Mouse (Mus musculus) intestine, embryonic 16.5 days (tissue): ENCODE measurements around the gene Pes1. TPM values are rescaled to one million over a fixed set of nuclear protein-coding genes. Genes with fewer than 3 reads are reported as not detected.

Experiments used
- ATAC-seq: fragments of 200-750 bp; cut with Nextera tagmentation; 2 replicates; pipeline ENCODE4 v1.8.0; 2017; ENCODE audit warnings: moderate TSS enrichment, moderate library complexity
- H3K27ac ChIP-seq: fragments of 300-500 bp; sonication (generic); 2 replicates; pipeline ENCODE4 v1.5.1; 2014; ENCODE audit warnings: mild to moderate bottlenecking, low read length
- H3K27me3 ChIP-seq: fragments of 300-500 bp; sonication (generic); replicated peaks from 2 replicates; pipeline ENCODE4 v1.6.1; 2014; ENCODE audit warnings: low read length, control low read depth, mixed read lengths; ENCODE audit not compliant: control insufficient read depth, insufficient read depth
- H3K36me3 ChIP-seq: fragments of 300-500 bp; sonication (generic); 2 replicates; pipeline ENCODE4 v1.6.1; 2014; ENCODE audit warnings: low read length, control low read depth; ENCODE audit not compliant: control insufficient read depth, insufficient read depth
- H3K4me1 ChIP-seq: fragments of 300-500 bp; sonication (generic); 2 replicates; pipeline ENCODE4 v1.6.1; 2014; ENCODE audit warnings: low read length, control low read depth, mixed read lengths; ENCODE audit not compliant: control insufficient read depth, insufficient read depth
- H3K4me2 ChIP-seq: fragments of 300-500 bp; sonication (generic); 2 replicates; pipeline ENCODE4 v1.6.1; 2014; ENCODE audit warnings: low read depth, low read length, control low read depth
- H3K4me3 ChIP-seq: fragments of 300-500 bp; sonication (generic); 2 replicates; pipeline ENCODE4 v1.5.1; 2014; ENCODE audit warnings: mild to moderate bottlenecking, low read length
- H3K9ac ChIP-seq: fragments of 300-500 bp; sonication (generic); 2 replicates; pipeline ENCODE4 v1.6.1; 2014; ENCODE audit warnings: low read depth, low read length
- H3K9me3 ChIP-seq: fragments of 300-500 bp; sonication (generic); 2 replicates; pipeline ENCODE4 v1.6.1; 2016; ENCODE audit warnings: low read length, control low read depth; ENCODE audit not compliant: control insufficient read depth
- WGBS: fragments of 180-500 bp; shearing (Covaris S2); extraction: QIAGEN DNeasy Blood & Tissue Kit; methylation state at CpG from one replicate; pipeline ENCODE4 v1.1.7; 2014; 5-methylcytosine and 5-hydroxymethylcytosine counted together
- polyA plus RNA-seq: library from polyadenylated mRNA; unstranded; fragments of >200 nt; fragmentation: Nextera tagmentation; extraction: Ambion mirVana; gene quantifications from 2 replicates; pipeline ENCODE4 v1.2.1, GENCODE M21; 2015

Gene Pes1
- polyA plus RNA-seq, 1 experiment from 2014 or later: 79.4 TPM

- no peak within 1 kb of the TSS for H3K27ac ChIP-seq
- no peak within 1 kb of the TSS for H3K9ac ChIP-seq
- 92% methylated on average over 6 of the region's 6 CpGs for WGBS
- no peaks in the 10 kb centered on the region for H3K9me3 ChIP-seq
- no peak for ATAC-seq
- peaks cover 2% of the 10 kb centered on the region; the same call in 1 of the 2 replicates for H3K4me1 ChIP-seq
- no peaks in the 10 kb centered on the region for H3K27me3 ChIP-seq
- H3K4me3 ChIP-seq: no peak within 1 kb of the TSS
- H3K36me3 ChIP-seq: peaks cover 21% of the 10 kb centered on the region
- no peak within 1 kb of the TSS for H3K4me2 ChIP-seq
Measured at GRCm38 (mm10) chr11:3976678-3977077, 12.9 kb downstream of the Pes1 start, which contains the start of gene 4930556J24Rik. Gene 4930556J24Rik, minus strand, starts transcription at chr11:3976778.

- WGBS: 92% methylated on average over 5 of the region's 5 CpGs
- no peaks in the 10 kb centered on the region for H3K9me3 ChIP-seq
- no peak overlapping the region for H3K9ac ChIP-seq
- no peak overlapping the region for H3K27ac ChIP-seq
- no peak overlapping the region for H3K4me3 ChIP-seq
- peaks cover 8% of the 10 kb centered on the region; the same call in 1 of the 2 replicates for H3K4me1 ChIP-seq
- ATAC-seq: no peak
- no peaks in the 10 kb centered on the region for H3K27me3 ChIP-seq
- no peak overlapping the region for H3K4me2 ChIP-seq
- H3K36me3 ChIP-seq: peaks cover 21% of the 10 kb centered on the region
Measured at GRCm38 (mm10) chr11:3978421-3978820, 14.6 kb downstream of the Pes1 start.

GRCm38 (mm10) chr11:3981536-3981935, 17.8 kb downstream of the Pes1 start:
- Histone ChIP-seq H3K4me1 (peaks cover 11% of the 10 kb centered on the region), H3K27ac (peak overlapping the region; percentile 51), H3K27me3 (peaks cover 2% of the 10 kb centered on the region; the same call in 1 of the 2 replicates), H3K36me3 (peaks cover 14% of the 10 kb centered on the region), H3K4me2 (peak overlapping the region; percentile 50; the same call in 1 of the 2 replicates), H3K4me3 (no peak overlapping the region), H3K9me3 (no peaks in the 10 kb centered on the region), H3K9ac (no peak overlapping the region)
- ATAC-seq: no peak
- WGBS: 62% methylated on average over 6 of the region's 6 CpGs

GRCm38 (mm10) chr11:3982275-3983209, 18.8 kb downstream of the Pes1 start:
- Histone ChIP-seq H3K4me2 (peak overlapping the region; percentile 50), H3K9me3 (no peaks in the 10 kb centered on the region), H3K27ac (peak overlapping the region; percentile 76), H3K4me1 (peaks cover 11% of the 10 kb centered on the region), H3K36me3 (peaks cover 9% of the 10 kb centered on the region), H3K9ac (peak overlapping the region; percentile 69), H3K4me3 (peak overlapping the region; percentile 56), H3K27me3 (peaks cover 2% of the 10 kb centered on the region; the same call in 1 of the 2 replicates)
- peak; percentile 79 for ATAC-seq
- WGBS: 49% methylated on average over 7 of the region's 7 CpGs

- ATAC-seq: peak; percentile 84
- Histone ChIP-seq H3K9ac (peak within 1 kb of the TSS; percentile 69), H3K4me2 (peak within 1 kb of the TSS; percentile 50)
Measured at GRCm38 (mm10) chr11:3983291-3983862, 19.6 kb downstream of the Pes1 start, which contains the start of gene Gal3st1. Gene Gal3st1, plus strand, starts transcription at chr11:3983636.

GRCm38 (mm10) chr11:3983863-3984745, 20.3 kb downstream of the Pes1 start:
- Histone ChIP-seq H3K4me2 (peak overlapping the region; percentile 50), H3K27me3 (peaks cover 2% of the 10 kb centered on the region; the same call in 1 of the 2 replicates), H3K9me3 (no peaks in the 10 kb centered on the region), H3K27ac (peak overlapping the region; percentile 76), H3K4me3 (peak overlapping the region; percentile 56), H3K4me1 (peaks cover 16% of the 10 kb centered on the region), H3K9ac (peak overlapping the region; percentile 69), H3K36me3 (peaks cover 4% of the 10 kb centered on the region; the same call in 1 of the 2 replicates)
- 8% methylated on average over 15 of the region's 15 CpGs for WGBS
- peak; percentile 74 for ATAC-seq

More at GRCm38 (mm10) chr11:3983291-3983862, 19.6 kb downstream of the Pes1 start, which contains the start of gene Gal3st1:
- peaks cover 2% of the 10 kb centered on the region; the same call in 1 of the 2 replicates for H3K27me3 ChIP-seq
- peaks cover 13% of the 10 kb centered on the region for H3K4me1 ChIP-seq
- WGBS: under 1% methylated on average over 26 of the region's 37 CpGs
- peak within 1 kb of the TSS; percentile 56 for H3K4me3 ChIP-seq
- no peaks in the 10 kb centered on the region for H3K9me3 ChIP-seq
- H3K27ac ChIP-seq: peak within 1 kb of the TSS; percentile 76
- H3K36me3 ChIP-seq: peaks cover 9% of the 10 kb centered on the region

GRCm38 (mm10) chr11:3989748-3990147, 26.0 kb downstream of the Pes1 start:
- peaks cover 8% of the 10 kb centered on the region; the same call in 1 of the 2 replicates for H3K4me1 ChIP-seq
- H3K36me3 ChIP-seq: no peaks in the 10 kb centered on the region
- H3K27me3 ChIP-seq: no peaks in the 10 kb centered on the region
- 59% methylated on average over 3 of the region's 3 CpGs for WGBS
- H3K9ac ChIP-seq: no peak overlapping the region
- no peaks in the 10 kb centered on the region for H3K9me3 ChIP-seq
- no peak for ATAC-seq
- H3K4me3 ChIP-seq: no peak overlapping the region
- no peak overlapping the region for H3K4me2 ChIP-seq
- no peak overlapping the region for H3K27ac ChIP-seq

GRCm38 (mm10) chr11:3993132-3993531, 29.4 kb downstream of the Pes1 start:
- no peak overlapping the region for H3K9ac ChIP-seq
- H3K4me2 ChIP-seq: no peak overlapping the region
- no peaks in the 10 kb centered on the region for H3K9me3 ChIP-seq
- ATAC-seq: no peak
- peaks cover 3% of the 10 kb centered on the region for H3K27me3 ChIP-seq
- peaks cover 5% of the 10 kb centered on the region; the same call in 1 of the 2 replicates for H3K4me1 ChIP-seq
- H3K27ac ChIP-seq: no peak overlapping the region
- H3K4me3 ChIP-seq: no peak overlapping the region
- WGBS: 65% methylated on average over 6 of the region's 6 CpGs
- peaks cover 3% of the 10 kb centered on the region; the same call in 1 of the 2 replicates for H3K36me3 ChIP-seq
